Mouse (Mus musculus) activated CD4-positive, CD25-positive, alpha-beta regulatory T cell, adult 4 months (primary cell): ENCODE results near the gene Gm21586. TPM values are rescaled to one million over a fixed set of nuclear protein-coding genes. Genes with fewer than 3 reads are reported as not detected.
"Not testable (repeated sequence)": the region's sequence is repeated elsewhere in the genome, so short reads cannot be mapped to it uniquely, and the experiment has no call there.

Experiments
- ATAC-seq: one replicate; pipeline ENCODE4 v1.8.0; 2017
- polyA plus RNA-seq, 2 experiments: library from polyadenylated mRNA; unstranded; fragments of 100-300 nt; shearing (Covaris generic); gene quantifications; one replicate each; pipeline ENCODE4 v1.2.1; 2017

The Gm21586 gene
- not detected for polyA plus RNA-seq

GRCm38 (mm10) chr4:42439078-42439477 is at the start of gene Gm21586:
Gene Gm21586 (plus strand): TSS chr4:42439378.
- ATAC-seq: not testable (repeated sequence)

GRCm38 (mm10) chr4:42466452-42466851 is 27.3 kb downstream of the Gm21586 start, which contains the start of gene Gm2163:
Gene Gm2163 (plus strand): TSS chr4:42466752.
- not testable (repeated sequence) for ATAC-seq

Other genes with a start within 250 kb of the Gm21586 start
- not detected for gene Gm10600, start 198.7 kb upstream of the Gm21586 start, polyA plus RNA-seq
- gene Ccl21b, start 183.6 kb upstream of the Gm21586 start, polyA plus RNA-seq: not detected
- gene Gm21953, start 145.1 kb upstream of the Gm21586 start, polyA plus RNA-seq: not detected
- not detected for gene Fam205a3, start 121.0 kb upstream of the Gm21586 start, polyA plus RNA-seq
- not detected for gene Gm2163, start 27.4 kb downstream of the Gm21586 start, polyA plus RNA-seq
- gene Fam205a2, start 88.8 kb downstream of the Gm21586 start, polyA plus RNA-seq: not detected
- gene Gm10591, start 172.8 kb downstream of the Gm21586 start, polyA plus RNA-seq: not detected
- not detected for gene Gm2564, start 190.3 kb downstream of the Gm21586 start, polyA plus RNA-seq
- not detected for gene Ccl27b, start 215.9 kb downstream of the Gm21586 start, polyA plus RNA-seq
- gene Il11ra2, start 222.5 kb downstream of the Gm21586 start, polyA plus RNA-seq: not detected